Comparison of ENCODE assay signal across 8 mouse cellular contexts in genomic region chr17:87523643-87524042, GRCm38 (mm10).
A peak's percentile ranks its signal among the peaks of the same experiment; 100 is the strongest.
DNase-seq lines count a peak whose midpoint lies in the region; ATAC-seq and TF ChIP-seq lines count a peak whose summit lies in the region.

No protein-coding gene starts in this region.

- no peak overlapping the region for H3K4me2 ChIP-seq in liver, embryonic 12.5 days
- no peak overlapping the region for H3K4me2 ChIP-seq in liver, postnatal 0 days (ENCODE audit: low read depth, low read length)

- ATAC-seq in liver, embryonic 12.5 days: peak; percentile 57; the same call in 1 of the 2 replicates
- no peak for ATAC-seq in liver, postnatal 0 days

- peaks cover 31% of the 10 kb centered on the region for H3K4me1 ChIP-seq in liver, embryonic 12.5 days
- no peaks in the 10 kb centered on the region for H3K4me1 ChIP-seq in liver, postnatal 0 days (ENCODE audit: insufficient read depth)

- no peak for TF ChIP-seq EP300 in liver, postnatal 0 days (IDR thresholded peaks at IDR 0.05; ENCODE audit: low read depth)

- H3K9ac ChIP-seq in liver, embryonic 12.5 days: no peak overlapping the region
- no peak overlapping the region for H3K9ac ChIP-seq in liver, postnatal 0 days (replicated peaks)

- no peaks in the 10 kb centered on the region for H3K36me3 ChIP-seq in liver, embryonic 12.5 days
- H3K36me3 ChIP-seq in liver, postnatal 0 days (replicated peaks; ENCODE audit: insufficient read depth, low read length): no peaks in the 10 kb centered on the region

- H3K4me3 ChIP-seq in liver, embryonic 12.5 days: no peak overlapping the region
- no peak overlapping the region for H3K4me3 ChIP-seq in liver, postnatal 0 days (ENCODE audit: low read depth, low read length)

- DNase-seq in adrenal gland, postnatal 36 days: peak; percentile 18 to 28
- no peak for DNase-seq in adrenal gland, postnatal 25 days
- no peak for DNase-seq in liver, postnatal 0 days
- DNase-seq in lung, postnatal 4 days: peak; percentile 54 to 61
- DNase-seq in layer of hippocampus, adult 8-10 months (ENCODE audit: low spot score in 2 of 2): no peak
- DNase-seq in frontal cortex, adult 2 months (ENCODE audit: extremely low spot score in 1 of 2, low spot score in 1 of 2): no peak
- no peak for DNase-seq in left cerebral cortex, adult 8-10 months (ENCODE audit: low spot score in 2 of 2)

- no peak overlapping the region for H3K27ac ChIP-seq in liver, embryonic 12.5 days
- H3K27ac ChIP-seq in liver, postnatal 0 days (ENCODE audit: low read depth): no peak overlapping the region

- WGBS in liver, embryonic 12.5 days (ENCODE audit: insufficient replicate concordance): 39% methylated on average over 9 of the region's 10 CpGs
- WGBS in liver, postnatal 0 days (ENCODE audit: insufficient replicate concordance): 60% methylated on average over 10 of the region's 10 CpGs

- peaks cover 15% of the 10 kb centered on the region; the same call in 1 of the 2 replicates for H3K27me3 ChIP-seq in liver, embryonic 12.5 days (replicated peaks)
- no peaks in the 10 kb centered on the region for H3K27me3 ChIP-seq in liver, postnatal 0 days (ENCODE audit: insufficient read depth, low read length)

- TF ChIP-seq CTCF in liver, postnatal 0 days (IDR thresholded peaks at IDR 0.05; ENCODE audit: low read depth): no peak

- H3K9me3 ChIP-seq in liver, embryonic 12.5 days (replicated peaks): no peaks in the 10 kb centered on the region
- H3K9me3 ChIP-seq in liver, postnatal 0 days (ENCODE audit: low read length): no peaks in the 10 kb centered on the region

Comparison
In these comparisons a context has a peak if more than half of its experiments do, and no peak if none do; other contexts are left out.
1. DNase-seq: peak in adrenal gland, postnatal 36 days (2 of 2) and lung, postnatal 4 days (2 of 2); none in adrenal gland, postnatal 25 days (single experiment), liver, postnatal 0 days (single experiment), layer of hippocampus, adult 8-10 months (0 of 2), frontal cortex, adult 2 months (0 of 2) and left cerebral cortex, adult 8-10 months (0 of 2).